Mouse (Mus musculus) urinary bladder, postnatal 10 days (tissue): ENCODE data around the gene Tmem258.

Experiments used
- DNase-seq: peaks from one replicate; pipeline ENCODE4 v3.0.0; 2022; ENCODE audit warnings: low spot score

Tmem258 gene

DNA sequence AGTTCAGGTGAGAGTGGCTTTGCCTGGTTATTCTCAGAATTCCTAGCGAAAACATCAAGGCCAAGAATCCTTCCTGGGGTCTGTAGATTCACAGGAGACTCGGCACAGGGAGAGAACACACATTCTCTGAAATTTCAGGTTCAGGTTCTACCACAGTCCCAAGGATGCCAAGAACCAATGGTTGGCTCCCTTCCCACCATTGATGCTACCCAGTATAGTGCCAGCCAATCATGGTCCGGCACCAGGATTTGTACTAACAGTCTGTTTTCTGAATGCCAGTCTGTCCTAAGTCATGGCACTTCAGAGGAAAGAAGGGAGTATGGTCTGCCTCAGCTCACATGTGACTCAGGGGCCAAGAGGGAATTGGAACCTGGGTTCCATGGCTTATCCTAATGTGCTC lies 17.9 kb upstream of the Tmem258 start:
- no peak for DNase-seq

- no peak for DNase-seq
Measured at GRCm38 (mm10) chr19:10186569-10186968, 17.2 kb upstream of the Tmem258 start.

DNA sequence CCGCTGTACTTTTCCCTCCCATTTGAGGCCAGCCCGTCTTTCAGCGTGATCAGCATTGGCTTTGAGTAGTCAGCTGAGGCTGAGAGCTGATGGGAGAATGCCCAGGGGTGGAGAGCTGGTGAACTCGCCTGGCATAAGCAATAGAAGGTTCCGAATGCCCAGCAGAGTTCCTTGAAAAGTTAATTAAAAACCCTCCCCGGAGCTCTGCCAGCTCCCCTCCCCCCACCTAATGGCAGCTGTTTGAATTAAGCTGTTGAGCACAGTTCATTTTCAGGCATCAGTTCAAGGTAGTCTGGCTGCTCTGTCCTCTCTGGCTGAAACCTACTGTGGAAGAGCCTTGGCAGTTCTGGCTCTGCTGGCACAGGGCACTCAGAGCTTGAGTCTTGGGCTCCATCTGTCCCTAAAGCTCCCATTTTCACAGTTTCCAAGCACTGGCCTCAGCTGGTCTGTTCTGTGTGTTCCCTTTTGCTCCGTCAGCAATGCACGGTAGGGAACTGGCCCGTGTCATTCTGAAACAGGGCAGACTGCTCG lies 15.5 kb upstream of the Tmem258 start:
- DNase-seq: no peak

DNA sequence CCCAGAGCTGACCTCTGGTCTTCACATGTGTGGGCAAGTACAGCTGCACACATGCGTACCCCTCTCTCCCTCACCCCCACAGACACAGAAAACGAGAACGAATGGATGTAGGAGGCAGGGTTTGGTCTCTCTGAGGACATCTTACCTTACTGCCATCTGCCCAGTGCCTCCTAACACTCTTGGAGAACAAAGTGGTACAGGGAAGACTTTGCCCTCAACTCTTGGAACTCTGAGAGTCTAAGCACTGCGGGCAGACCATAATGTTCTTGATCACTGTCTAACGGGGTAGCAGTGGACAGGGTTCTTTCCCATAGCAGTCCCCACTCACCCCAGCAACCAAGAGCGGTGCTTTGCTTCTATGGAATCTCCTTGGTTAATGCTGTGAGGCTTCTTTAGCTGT lies 14.8 kb upstream of the Tmem258 start:
- no peak for DNase-seq

DNA sequence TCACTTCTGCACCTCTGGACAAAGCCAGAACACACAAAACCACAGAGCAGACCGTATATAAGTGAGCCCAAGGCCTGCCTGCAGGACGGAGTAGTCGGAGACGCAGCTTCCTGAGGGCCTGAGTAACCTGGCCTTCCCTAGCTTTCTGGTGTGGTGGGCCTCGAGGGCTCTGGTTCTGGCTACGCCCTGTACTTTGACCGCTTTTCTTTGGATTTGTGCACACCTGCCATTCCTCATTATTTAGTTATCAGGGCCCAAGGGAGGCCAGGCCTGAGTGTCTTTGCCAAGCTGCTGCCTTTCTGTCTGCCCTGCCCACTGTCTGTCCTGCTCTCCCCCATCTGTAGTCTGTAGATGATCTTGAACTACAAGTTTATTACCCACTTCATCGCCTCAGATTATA lies 13.9 kb upstream of the Tmem258 start:
- no peak for DNase-seq

DNA sequence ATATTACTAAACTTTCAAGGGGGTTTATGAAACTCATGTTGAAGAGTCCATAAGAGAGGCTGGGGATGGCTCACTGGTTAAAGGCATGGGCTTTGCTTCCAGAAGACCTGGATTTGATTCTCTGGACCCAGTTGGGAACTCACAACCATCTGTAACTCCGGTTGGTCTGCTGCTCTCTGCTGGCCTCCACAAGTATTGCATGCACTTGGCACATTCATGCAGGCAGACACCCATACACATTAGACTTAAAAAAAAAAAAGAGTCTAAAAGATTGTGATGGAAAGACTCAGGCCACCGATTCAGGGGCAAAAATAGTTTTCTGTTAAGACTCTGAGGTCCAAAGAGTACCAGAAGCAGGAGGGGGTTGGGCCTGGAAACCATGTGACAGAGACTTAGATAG lies 13.0 kb upstream of the Tmem258 start:
- DNase-seq: peak; percentile 42

DNA sequence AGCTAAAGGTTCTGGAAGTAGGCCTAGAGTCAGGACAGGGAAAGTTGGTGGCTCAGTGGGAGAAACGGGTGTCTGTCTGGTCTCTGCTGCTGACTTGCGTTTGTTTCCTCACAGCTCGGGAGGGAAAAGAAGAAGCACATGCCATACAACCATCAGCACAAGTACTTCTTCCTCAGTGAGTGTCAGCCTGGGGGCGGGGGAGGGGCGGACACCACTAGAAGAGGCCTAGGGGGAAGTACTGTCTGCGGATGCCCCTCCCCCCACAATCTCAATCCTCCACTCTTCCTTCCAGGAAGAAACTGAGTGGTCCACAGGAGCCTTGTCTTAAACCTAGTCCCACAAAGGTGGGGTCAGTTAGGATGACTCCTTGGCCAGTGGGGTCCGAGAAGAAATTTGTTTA lies 12.5 kb upstream of the Tmem258 start:
- DNase-seq: no peak

DNA sequence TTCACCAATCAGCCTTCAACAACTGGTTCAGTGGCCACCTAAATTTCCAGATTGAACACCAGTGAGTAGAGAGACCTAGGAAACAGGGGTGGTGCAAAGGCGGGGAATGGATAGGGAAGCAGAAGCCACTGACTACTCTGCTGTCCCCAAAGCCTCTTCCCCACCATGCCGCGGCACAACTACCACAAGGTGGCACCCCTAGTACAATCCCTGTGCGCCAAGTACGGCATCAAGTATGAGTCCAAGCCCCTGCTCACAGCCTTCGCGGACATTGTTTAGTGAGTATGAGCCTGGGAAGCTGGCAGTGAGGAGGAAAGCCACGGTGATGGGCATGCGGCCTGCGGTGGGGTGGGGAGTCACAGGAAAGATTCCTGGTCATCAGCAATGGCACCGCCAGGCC lies 9.5 kb upstream of the Tmem258 start:
- DNase-seq: no peak

DNA sequence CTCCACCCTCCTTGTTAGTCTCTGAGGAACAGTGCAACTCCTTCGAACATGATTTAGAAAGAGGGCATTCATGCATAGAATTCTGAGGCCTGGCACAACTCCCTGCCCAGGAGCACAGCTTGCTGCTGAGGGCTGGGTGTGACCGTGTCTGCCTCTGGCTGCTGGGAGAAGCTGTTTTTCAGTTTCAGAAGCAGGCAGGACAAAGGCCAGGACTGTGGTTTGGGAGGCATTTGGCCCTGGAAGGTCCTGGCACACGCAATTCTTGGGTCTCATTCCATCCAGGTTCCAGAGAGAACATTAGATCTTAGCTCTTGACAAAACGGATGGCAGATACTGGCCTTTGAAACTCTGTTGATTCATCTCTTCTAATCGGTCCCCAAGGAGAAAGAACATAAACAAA lies 8.6 kb upstream of the Tmem258 start:
- no peak for DNase-seq

GRCm38 (mm10) chr19:10197130-10197529 lies 6.7 kb upstream of the Tmem258 start:
- no peak for DNase-seq

DNA sequence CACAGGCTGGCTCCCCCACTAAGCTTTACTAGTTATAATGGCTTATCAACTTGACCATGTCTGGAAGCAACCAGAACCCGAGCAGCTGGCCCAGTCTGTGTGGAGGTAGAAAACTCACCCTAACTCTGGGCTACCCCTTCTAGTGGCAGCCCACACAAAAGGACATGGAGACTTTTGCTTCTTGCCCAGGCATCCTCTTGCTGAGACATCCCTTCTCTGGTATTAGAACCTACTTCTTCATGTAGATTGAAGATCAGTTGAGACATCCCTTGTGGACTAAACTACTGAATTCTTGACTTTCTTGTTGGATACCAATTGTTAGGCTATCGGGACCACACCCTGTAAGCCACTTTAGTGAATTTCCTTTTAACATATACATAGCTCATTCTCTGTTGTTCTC lies 5.5 kb upstream of the Tmem258 start:
- no peak for DNase-seq

- peak; percentile 48 for DNase-seq
Measured at GRCm38 (mm10) chr19:10198723-10199122, 5.1 kb upstream of the Tmem258 start.

- DNase-seq: no peak
Measured at GRCm38 (mm10) chr19:10203146-10203847, 517 bp upstream of the Tmem258 start.

- DNase-seq: no peak
Measured at GRCm38 (mm10) chr19:10204616-10205001, 795 bp downstream of the Tmem258 start.

DNA sequence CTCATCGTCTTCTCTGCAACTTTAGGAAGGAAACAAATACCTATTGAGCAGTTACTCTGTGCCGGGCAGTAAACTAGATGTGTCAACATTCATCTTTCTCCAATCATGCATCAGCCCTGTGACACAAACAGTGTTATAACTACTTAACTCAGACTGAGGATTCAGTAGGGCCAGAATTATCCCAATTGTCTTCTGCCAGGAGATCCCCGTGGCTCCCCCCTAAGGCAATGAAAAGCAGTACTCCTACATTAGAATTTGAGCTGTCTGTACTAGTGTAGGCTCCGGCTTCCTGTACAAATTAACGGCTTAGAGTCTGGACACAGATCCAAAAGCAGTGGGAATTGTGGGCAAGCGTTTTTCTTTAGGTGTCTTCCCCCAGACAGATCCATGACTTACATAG lies 1.2 kb downstream of the Tmem258 start:
- DNase-seq: no peak

DNA sequence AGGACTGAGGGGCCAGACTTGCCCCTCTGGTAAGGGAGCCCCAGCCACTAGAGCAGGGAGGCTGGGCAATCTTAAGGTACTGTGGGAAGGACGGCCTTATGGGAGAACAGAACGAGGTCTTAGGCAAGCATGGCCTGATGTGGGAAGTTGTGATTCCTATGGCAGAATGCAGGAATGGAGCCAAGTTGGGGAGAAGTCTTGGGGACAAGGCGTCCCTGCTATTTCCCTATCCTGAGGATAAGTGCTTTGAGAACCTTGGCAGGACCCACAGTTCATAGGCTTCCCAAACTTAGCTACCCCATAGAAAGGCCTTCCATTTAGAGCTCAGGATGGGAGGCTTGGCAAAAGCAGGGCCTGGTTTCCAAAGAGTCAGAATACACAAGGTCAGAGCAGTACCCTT lies 5.0 kb downstream of the Tmem258 start:
- DNase-seq: no peak

DNA sequence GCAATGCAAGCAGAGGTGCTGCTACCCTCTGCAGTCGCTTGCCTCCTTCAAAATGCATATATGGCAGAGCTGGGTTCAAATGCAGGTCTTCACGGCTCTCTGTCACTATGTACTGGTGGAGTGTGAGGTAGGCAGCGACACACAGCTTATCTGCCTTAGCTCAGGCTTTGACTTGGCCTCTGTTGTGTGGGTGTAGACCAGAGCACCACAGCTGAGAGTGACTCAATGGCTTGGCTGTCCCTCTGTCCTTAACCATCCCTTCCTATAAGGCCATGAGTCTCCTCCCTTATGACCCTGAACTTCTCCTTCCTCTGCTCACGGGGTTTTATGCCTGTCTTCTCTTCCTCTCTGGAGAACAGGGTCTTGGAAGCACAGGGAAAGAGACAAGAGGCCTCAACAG lies 7.1 kb downstream of the Tmem258 start:
- DNase-seq: no peak

DNA sequence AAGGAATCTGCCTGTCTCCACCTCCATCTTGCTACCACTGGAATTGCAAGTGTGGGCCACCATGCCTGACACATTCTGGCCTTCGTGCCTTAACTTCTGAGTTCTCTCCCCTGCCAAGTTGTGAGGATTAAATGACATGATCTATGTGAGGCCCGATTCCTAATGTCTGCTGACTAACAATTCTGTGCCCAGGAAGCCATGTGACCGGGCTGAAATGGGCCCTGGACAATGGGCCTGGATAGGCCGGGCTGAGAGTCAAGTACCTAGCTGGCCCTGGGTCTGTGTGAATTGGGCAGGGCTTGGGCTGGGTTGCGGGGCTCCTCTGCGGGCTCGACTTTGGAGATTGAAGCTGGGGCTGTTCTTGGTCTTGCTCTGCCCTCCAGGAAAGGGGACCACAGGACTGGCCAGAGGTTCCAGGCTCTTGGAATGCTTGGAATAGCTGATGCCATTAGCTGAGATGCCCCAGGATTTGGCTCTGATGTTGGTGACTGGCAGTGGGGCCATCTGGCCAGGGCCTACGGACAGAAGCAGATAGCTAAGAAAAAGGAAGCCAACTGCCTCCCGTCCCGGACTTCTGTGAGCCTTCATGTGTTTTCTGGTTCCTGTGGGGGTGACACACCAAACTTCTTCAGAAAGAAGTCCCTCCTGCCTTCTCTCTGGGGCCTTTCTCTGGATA lies 10.1 kb downstream of the Tmem258 start:
- no peak for DNase-seq

- no peak for DNase-seq
Measured at GRCm38 (mm10) chr19:10216101-10216500, 12.3 kb downstream of the Tmem258 start.

GRCm38 (mm10) chr19:10219108-10219507 lies 15.3 kb downstream of the Tmem258 start:
- DNase-seq: no peak

DNA sequence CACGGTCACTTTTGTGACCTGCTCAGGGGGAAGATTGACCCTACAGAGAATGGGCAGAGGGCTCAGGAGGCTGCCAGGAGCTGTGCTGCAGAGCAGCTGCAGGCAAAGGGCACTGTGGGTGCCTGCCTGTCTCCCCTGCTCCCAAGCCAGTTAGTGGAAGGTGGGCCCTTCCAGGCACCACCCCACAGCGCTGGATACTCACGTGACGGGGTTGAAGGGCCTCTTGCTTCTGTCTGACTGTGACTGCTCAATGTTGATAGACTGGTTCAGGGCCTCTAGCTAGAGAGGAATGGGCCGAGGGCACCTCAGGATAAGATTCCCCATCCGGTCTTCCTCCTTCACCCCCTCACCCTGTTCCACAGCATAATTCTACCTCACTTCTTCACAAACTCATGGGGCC lies 15.8 kb downstream of the Tmem258 start:
- DNase-seq: no peak

- DNase-seq: no peak
Measured at GRCm38 (mm10) chr19:10221585-10221984, 17.8 kb downstream of the Tmem258 start.

GRCm38 (mm10) chr19:10222656-10223055 lies 18.8 kb downstream of the Tmem258 start:
- DNase-seq: no peak

GRCm38 (mm10) chr19:10223561-10223960 lies 19.7 kb downstream of the Tmem258 start:
- no peak for DNase-seq
